Mouse (Mus musculus): ENCODE measurements around the gene Cacna1e. TPM values are rescaled to one million over a fixed set of nuclear protein-coding genes. Genes with fewer than 3 reads are reported as not detected.

Cacna1e gene
- total RNA-seq, 2 experiments from 2014 or later = 0.38 to 1.1 TPM

- intact Hi-C loops (cut with DNase I) = no loop called here
- DNase-seq = no peak
Measured at GRCm38 (mm10) chr1:154450799-154451198, 433.5 kb downstream of the Cacna1e start.

DNA sequence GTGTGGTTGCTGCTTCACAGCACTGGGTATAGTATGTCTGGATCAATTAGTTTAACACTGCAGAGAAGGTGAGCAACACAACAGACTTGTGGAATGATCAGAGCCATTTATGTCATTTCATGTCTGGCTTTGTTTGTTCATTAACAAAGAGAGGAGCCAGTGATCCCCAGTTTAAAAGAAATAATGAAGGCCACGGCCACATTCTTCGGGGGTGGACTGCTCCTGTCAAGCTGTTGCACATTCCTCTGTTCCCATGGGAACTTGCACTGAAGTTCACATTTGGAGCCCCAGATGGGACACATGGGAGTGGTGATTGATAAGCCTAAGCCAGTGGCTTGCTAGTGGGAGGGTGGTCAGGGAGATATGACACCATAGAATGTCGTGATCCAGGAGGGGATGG, 437.8 kb downstream of the Cacna1e start:
- intact Hi-C loops (cut with DNase I) = no loop called here
- DNase-seq = no peak

- DNase-seq = no peak
Measured at GRCm38 (mm10) chr1:154433520-154433919, 450.8 kb downstream of the Cacna1e start.

DNA sequence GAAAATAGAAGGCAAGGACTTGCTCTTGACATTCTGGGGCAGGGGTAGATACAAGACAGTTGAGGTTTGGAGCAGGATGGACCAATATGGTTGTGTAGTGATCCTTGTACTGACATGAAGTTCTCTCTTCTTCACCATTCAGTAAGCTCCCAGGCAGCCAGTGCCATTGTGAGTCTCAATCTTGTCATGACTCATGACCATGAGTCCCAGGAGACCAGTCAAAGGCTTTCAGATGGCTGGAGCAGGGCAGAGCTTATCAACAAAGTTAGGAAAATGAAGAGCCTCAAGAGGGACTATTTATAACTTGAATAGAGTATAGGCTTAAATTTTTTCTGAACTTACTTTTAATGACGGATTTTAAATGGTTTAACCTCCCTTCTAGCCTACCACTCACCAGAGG, 451.2 kb downstream of the Cacna1e start:
- intact Hi-C loops (cut with DNase I) = no loop called here
- no peak for DNase-seq

More at GRCm38 (mm10) chr1:154433520-154433919, 450.8 kb downstream of the Cacna1e start:
- intact Hi-C loops (cut with DNase I) = no loop called here

GRCm38 (mm10) chr1:154428276-154428675, 456.0 kb downstream of the Cacna1e start:
- intact Hi-C loops (cut with DNase I) = no loop called here

GRCm38 (mm10) chr1:154418278-154418677, 466.0 kb downstream of the Cacna1e start:
- intact Hi-C loops (cut with DNase I) = no loop called here
- peak; percentile 5 to 7 for DNase-seq

More at GRCm38 (mm10) chr1:154428276-154428675, 456.0 kb downstream of the Cacna1e start:
- DNase-seq = no peak

- no peak for DNase-seq
- intact Hi-C loops (cut with DNase I) = no loop called here
Measured at GRCm38 (mm10) chr1:154416384-154417155, 467.7 kb downstream of the Cacna1e start.

DNA sequence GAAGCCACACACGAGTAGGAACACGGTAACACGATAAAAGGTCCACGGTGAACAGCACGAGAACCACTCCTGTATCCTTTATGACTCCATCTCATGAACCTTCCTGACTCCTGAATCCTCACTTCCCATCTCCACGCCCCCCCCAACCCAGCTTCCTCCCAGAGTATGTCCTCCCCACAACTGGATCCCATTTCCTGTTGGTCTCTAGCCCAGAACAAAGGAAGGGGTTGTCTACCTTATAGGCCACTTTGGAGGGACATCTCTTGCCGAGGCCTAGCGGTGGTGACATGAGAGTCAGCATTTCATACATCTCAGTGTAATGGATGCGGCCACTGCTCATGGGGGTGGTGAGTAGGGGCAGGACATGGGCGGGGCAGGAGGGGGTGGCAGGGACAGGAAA, 468.5 kb downstream of the Cacna1e start:
- intact Hi-C loops (cut with DNase I) = no loop called here

DNA sequence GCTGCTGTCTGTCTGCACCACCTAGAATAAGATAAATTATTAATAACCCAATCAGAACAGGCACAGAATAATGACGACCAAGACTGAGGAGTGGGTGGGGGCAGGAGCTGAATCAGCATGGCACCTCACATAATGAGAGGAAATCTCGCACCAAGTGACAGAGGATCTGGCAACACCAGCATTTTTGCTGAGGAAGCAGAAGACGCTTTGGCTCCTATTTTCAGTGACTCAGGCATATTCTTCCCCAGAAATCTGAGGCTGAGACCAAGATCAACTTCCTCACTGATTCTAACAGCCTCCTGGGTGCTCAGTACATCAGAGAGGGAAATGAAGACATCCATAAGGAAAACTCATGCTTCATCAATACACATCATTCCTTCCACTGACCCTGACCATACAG, 471.2 kb downstream of the Cacna1e start:
- no peak for DNase-seq
- intact Hi-C loops (cut with DNase I) = no loop called here

More for the DNA sequence above, 468.5 kb downstream of the Cacna1e start:
- no peak for DNase-seq

DNA sequence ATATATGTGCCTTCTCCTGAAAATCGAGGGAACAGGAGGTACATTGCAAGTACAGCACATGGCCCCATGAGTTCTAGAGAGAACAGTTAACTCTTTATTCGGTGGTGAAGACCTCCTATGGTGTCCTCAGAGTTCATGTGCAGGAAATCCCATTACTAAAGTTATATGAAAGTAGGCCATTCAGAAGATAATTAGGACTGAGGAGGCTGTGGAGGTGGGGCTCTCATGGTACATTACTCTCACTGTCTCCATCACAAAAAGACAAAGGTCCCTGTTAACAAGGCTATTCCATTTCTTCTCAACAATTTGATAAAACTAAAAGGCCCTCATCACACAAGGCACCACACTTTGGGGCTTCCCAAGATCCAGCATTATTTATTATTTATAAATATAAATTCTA, 475.2 kb downstream of the Cacna1e start:
- intact Hi-C loops (cut with DNase I) = no loop called here
- no peak for DNase-seq

- intact Hi-C loops (cut with DNase I) = no loop called here
- DNase-seq = no peak
Measured at GRCm38 (mm10) chr1:154391979-154392378, 492.3 kb downstream of the Cacna1e start.

Other genes starting within 250 kb of the Cacna1e start
- 10 to 100 TPM; 13.6 to 15.4 TPM for gene Ier5, start 215.1 kb upstream of the Cacna1e start, total RNA-seq (2021)